Mouse (Mus musculus) cerebellum, postnatal 4 days (tissue): Measurements from ENCODE around the gene Fosl2.
A peak's percentile ranks its signal among the peaks of the same experiment; 100 is the strongest.
"Not testable (repeated sequence)": the region's sequence is repeated elsewhere in the genome, so short reads cannot be mapped to it uniquely, and the experiment has no call there.

Source experiments
- DNase-seq, 2 experiments: peaks; one replicate each; pipeline ENCODE4 v3.0.0; 2022; ENCODE audit warnings: low spot score in 2 of 2, mixed read lengths in 1 of 2

Gene Fosl2

DNA sequence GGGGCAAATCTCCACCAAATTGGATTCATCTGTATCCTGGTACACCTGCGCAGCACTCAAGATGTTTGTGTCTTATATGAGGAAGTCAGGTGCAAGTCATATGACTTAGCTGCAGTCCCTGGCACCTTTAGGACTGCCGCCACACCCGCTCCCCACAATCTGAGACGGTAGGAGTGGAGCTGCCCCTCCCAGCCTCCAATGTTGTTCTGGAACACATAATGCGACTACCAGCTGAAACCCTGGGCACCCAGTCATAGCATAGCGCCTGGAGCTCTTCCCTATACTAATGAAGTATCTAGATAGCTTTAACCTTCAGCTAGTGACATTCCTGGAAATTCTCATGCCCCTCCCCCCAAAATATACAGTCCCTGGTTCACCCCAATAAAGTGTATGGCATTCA lies 43.1 kb downstream of the Fosl2 start:
- not testable (repeated sequence) for DNase-seq

DNA sequence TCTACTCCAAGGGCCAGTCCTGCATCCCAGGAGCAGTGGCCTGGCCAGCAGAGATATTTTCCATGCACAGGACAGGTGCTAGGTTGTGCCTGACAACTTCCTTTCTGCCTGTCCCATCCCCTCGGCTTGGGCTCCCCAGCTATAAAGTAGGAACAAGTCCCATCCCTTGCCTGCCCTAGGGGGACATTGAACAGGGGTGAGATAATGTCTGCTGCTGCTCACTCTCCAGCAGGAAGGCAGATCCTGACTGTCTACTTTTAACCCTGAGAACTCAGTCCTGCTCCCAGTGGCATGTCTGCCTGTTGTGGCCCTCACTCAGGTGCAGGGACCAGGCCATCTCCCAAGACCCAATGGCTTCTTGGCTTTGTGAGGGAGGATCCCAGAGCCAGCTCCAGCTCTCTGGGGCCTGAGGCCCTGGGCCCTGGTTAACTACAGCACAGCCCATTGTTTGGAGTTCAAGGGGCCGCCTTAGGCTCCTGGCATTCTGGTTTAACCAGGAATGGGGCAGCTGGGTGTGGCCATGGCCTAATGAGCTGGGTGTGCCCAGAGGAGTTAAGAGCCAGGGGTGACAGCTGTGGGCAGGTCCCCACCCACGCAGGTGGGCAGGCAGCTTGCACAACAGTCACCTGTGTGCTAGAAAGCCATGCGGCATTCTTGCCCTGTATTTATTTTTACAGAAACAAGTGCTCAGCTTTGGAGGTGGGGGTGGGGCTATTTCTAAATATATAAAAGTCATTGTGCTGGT lies 47.5 kb downstream of the Fosl2 start:
- DNase-seq: no peak

DNA sequence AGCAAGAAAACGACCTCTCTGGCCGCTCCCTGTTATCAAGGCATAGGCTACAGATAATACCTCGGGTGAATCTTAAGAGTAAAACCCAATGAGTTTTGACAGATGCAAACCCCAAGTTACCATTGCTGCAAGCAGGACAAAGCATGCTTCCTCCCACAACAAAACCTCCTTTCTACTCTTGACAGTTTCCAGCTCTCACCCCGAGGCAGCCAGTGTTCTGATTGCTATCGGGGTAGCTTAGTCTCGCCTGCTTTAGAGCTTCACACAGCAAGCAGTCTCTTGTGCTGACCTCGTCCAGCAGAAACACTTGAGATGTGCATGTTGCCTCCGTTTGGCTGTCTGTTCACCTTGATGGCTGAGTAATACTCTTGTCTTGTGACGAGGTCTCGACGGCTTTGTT lies 52.1 kb downstream of the Fosl2 start:
- no peak for DNase-seq

DNA sequence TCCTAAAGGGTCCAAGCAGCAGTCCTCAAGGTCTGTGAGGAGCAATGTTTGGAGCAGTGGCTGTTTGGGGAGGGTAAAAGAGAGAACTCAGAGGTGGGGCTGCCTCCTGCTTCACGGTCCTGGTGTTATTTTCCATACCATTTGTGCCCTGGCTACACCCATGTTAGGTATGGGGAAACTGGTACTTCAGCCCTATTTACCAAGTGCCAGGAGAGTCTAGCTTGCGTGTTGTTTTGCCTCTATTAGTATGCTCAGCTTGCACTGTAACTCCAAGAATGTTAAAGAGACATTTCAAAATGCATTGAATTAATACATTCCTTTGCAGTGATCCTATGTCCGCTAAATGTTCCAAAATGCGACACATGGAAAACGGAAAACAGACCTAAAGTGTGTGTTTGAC lies 55.7 kb downstream of the Fosl2 start:
- DNase-seq: no peak

DNA sequence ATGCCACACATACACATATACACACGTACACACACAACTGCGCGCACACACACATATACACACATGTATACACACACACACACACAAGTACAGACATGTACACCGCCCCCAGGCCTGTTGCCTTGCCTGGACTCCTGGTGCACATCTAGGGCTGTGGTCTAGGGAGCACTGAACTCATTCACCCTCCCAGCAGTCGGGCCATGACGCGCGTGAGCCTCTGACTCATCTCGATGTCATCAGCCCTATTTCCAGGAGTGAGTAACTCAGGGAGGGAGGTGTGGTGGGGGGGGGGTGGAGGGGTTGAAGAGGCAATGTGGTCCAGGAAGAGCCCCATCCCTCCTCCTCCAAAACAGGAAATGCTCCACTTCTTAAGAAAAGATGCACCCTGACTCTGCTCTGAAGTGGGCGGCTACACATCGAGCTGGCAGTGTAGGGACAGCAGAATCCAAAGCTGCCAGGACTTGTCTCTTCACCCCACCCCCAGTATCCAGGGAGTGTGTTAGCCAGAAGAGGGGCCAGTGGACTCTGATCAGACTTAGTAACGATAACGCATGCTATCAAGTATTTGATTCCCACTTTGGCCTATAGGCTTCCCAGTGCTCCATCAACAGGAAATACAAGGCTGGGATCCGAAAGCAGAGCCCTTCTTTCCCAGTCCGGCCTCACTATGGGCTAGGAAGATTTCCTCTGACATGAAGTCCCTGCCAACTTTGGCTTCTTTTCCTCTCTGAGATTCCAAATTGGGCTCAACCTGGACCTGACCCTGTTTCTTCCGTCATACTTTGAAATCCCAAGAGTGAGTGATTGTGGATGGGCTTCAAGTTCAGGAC lies 56.6 kb downstream of the Fosl2 start:
- no peak for DNase-seq

DNA sequence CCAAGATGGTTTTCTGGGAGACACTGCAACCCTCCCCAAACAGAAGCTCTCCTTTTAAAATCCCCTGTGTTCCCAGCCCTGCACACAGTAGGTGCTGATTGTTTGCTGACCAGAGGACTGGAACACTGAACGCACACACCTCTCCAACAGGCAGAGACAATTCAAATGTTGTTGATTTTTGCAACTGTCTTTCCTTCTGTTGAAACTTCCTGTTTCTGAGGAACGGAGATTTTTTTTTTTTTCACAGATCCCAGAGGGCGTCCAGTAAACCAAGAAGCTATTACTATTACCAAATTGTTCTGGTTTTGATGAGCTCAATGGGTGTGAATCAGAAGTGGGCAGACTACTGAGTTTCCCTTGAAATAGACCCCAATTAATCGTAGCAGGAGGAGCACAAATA lies 58.6 kb downstream of the Fosl2 start:
- no peak for DNase-seq

DNA sequence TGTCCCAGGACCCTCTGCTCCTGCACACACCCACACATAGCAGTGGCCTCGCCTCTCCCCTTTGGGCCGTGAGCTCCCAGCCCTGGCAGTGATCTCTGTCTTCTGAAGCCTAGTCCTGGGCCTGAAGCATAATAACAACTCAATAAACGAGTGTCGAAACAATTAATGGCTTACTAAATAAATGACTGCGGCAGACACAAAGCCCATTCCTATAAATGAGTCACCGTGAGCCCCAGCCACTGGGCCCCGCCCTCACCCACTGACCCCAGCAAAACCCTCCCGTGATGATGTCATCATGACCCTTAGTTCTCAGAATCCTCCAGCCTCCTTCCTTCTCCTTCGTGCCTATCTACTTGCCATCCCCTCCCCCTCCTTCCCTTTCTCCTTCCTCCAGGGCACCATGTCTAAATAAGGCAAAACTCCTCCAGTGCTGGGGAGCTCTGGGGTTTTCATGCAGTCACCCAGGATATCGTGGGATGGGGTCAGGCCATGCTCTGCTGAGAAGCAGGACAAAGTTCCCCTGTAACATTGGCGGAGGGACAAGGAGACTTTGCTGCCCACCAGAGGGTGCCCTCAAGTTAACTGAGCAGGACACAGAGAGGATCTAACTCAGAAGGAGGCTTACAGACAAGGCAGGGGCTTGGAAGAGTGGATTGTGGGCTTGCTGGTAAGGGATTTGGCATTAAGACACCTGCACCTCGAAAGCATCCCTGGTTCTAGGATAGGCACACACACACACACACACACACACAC lies 60.4 kb downstream of the Fosl2 start:
- DNase-seq: no peak

DNA sequence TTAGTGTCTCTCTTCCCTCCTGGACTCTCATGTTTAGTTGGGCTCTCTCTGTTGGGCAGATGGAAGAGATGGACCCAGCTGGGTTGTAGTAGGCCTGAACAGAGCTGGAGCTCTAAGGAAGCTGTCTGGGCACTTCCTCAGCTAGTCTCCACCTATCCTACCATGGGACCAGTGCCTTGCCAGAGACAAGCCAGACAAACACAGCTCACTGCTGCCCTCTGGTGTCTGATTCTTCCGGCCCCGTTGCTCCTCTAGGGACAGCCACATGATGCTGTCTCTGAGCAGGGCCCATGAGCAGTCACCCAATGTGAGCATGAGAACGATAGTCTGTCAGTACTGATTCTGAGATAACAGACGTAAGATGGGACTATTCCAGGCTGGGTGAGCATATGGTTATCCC lies 62.1 kb downstream of the Fosl2 start:
- DNase-seq: peak; percentile 66 to 88

DNA sequence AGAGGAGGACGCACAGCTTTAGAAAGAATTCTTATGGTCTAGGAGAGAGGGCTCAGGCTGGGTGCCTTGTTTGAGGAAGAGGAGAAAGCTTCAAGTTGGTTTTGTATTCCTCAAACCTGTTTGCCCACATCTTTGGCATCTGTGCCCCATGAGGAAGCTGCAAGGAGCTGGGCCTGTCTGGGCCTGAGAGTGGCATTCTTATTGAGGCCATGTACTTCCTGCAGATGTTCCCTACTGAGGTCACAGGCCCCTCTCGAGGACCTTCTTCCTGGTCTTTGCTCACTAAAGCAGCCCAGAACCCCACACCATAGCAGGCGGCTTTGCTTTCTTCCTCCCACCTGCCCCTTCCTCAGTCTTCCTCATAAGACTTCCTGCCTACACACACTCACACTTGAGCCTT lies 63.5 kb downstream of the Fosl2 start:
- no peak for DNase-seq

DNA sequence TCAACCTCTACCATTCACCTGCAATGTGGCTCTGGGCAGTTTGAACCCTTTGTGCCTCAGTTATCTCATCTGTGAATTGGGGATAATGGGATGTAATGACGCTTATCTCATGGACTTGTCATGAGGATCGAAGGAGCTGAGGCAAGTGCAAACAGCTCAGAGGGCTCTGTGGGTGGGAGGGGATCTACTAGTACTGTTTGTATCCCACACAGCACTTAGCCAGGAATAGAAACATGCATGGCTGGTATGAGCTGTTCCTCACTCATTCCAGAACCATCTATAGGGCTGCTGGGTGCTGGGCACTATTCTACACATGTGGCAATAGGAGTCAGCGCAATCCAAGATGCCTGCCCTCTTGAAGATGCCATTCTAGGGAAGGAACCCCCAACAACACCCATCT lies 64.0 kb downstream of the Fosl2 start:
- no peak for DNase-seq

DNA sequence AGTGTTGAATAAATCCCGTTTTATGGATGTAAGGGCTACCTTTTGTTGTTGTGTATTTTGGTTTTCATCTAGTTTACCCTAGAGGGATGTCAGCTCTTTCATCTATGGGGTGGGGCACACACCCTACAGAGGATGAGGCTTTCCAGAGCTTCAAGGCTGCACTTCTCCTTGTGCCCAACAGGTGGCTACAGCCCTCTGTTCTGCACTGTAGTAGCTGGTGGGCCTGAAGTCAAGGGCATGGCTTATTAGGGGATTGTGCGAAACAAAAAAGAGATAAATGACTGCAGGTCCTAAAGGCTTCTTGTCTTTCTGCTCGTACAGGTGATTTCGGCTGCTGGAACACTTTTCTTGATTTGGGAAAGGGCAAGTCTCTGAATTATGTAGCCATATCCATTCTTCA lies 69.1 kb downstream of the Fosl2 start:
- no peak for DNase-seq

DNA sequence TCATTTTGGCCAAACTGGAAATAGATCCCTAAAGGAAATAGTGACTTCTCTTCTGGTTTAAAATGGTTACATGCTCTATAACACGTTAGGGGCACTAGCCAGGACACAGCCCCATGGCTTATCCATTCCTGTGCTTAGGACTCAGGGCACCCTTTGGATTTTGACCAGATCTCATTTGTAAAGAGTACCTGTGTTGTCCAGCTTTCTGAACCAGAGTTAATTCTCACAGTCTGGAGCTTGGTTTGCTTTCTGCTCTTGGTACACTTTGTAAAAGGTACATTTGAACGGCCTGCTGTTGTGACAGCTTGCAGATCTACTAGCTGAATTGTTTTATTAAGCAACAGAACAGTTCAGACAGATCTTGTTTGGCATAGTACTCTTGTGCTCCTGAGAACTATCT lies 71.1 kb downstream of the Fosl2 start:
- no peak for DNase-seq
